In the genomic region with DNA sequence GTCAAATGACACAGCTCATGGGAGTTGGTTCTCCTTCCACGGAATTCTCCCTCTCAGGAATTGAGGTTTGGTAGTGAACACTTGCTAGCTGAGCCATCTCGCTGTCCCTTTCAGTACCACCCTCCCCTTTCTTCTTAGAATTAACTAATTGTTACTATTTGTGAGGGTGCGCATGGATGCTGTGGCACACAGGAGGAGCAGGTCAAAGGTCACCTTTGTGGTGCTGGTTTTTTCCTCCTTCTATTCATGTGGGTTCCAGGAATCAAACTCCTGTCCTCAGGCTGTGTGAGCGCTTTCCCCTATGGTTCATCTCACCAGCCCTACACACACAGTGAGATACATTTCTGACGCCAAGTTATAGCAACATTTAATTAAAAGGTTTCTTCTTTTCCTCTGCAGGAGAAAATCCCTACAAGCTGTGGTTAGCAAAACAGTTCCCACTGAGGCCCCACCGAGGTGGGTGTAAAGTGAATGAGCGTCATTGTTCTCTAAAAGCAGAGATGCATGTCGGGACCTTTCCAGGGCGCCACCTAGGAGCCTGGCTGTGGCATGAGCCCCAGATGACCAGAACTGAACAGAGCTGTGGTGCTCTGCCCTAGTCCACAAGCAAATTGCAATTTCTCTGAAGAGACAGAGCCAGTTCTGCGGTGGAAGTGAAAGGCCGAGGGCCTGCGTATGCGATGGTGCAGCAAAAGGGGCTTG, we compare ENCODE assay signal across 10 mouse cellular contexts. TPM values are rescaled to one million over a fixed set of nuclear protein-coding genes. Genes with fewer than 3 reads are reported as not detected.
DNase-seq lines count a peak whose midpoint lies in the region; ATAC-seq and TF ChIP-seq lines count a peak whose summit lies in the region.
"Had no signal": no experiment of that assay in that cellular context is flagged by ENCODE, and none has a peak within 500 bp of the region (broad histone marks: within the 10 kb centered on the region; RNA-seq: fewer than 3 reads in every experiment).

No protein-coding gene starts in this region.

- peaks cover 4 to 20% of the 10 kb centered on the region in 2 experiments; a peak in 3 of 4 replicates for H3K4me1 ChIP-seq in ES-E14 (ENCODE audit: control insufficient read depth in 2 of 2, insufficient read depth in 2 of 2, low read length in 2 of 2, poor library complexity in 1 of 2)
- peaks cover 27% of the 10 kb centered on the region for H3K4me1 ChIP-seq in forebrain, embryonic 13.5 days
- H3K4me1 ChIP-seq in liver, embryonic 11.5 days (replicated peaks; ENCODE audit: control insufficient read depth, insufficient read depth, low read length), result peaks cover 12% of the 10 kb centered on the region

- H3K27ac ChIP-seq in ES-E14 (ENCODE audit: insufficient read depth, low read depth, low read length, poor library complexity, severe bottlenecking), result no peak overlapping the region
- H3K27ac ChIP-seq in forebrain, embryonic 13.5 days, result peak overlapping the region; percentile 27; the same call in 1 of the 2 replicates
- no peak overlapping the region for H3K27ac ChIP-seq in liver, embryonic 11.5 days (ENCODE audit: low read depth, low read length)
- H3K27ac ChIP-seq: liver, embryonic 15.5 days had no signal

- peak overlapping the region; percentile 45 for H3K9ac ChIP-seq in ES-E14 (ENCODE audit: insufficient read depth, low read depth, low read length, poor library complexity, severe bottlenecking)
- 0 out of 2 replicates have a peak overlapping the region, but pooled peaks have one; percentile 46 for H3K9ac ChIP-seq in forebrain, embryonic 13.5 days
- H3K9ac ChIP-seq in liver, embryonic 11.5 days (ENCODE audit: low read depth, low read length), result no peak overlapping the region
- H3K9ac ChIP-seq: liver, embryonic 15.5 days had no signal

- H3K4me2 ChIP-seq in forebrain, embryonic 13.5 days, result no peak overlapping the region
- no peak overlapping the region for H3K4me2 ChIP-seq in liver, embryonic 11.5 days
- H3K4me2 ChIP-seq: liver, embryonic 15.5 days had no signal

- no peaks in the 10 kb centered on the region for H3K27me3 ChIP-seq in forebrain, embryonic 13.5 days
- no peaks in the 10 kb centered on the region for H3K27me3 ChIP-seq in liver, embryonic 11.5 days (replicated peaks; ENCODE audit: control insufficient read depth, insufficient read depth, low read length)
- H3K27me3 ChIP-seq: liver, embryonic 15.5 days had no signal

- no peaks in the 10 kb centered on the region for H3K36me3 ChIP-seq in ES-E14 (ENCODE audit: control insufficient read depth, insufficient read depth, low read length, poor library complexity, severe bottlenecking)
- H3K36me3 ChIP-seq in forebrain, embryonic 13.5 days (ENCODE audit: poor library complexity, severe bottlenecking), result no peaks in the 10 kb centered on the region
- no peaks in the 10 kb centered on the region for H3K36me3 ChIP-seq in liver, embryonic 11.5 days (ENCODE audit: control insufficient read depth, insufficient read depth, low read length)
- H3K36me3 ChIP-seq: liver, embryonic 15.5 days had no signal

- no peaks in the 10 kb centered on the region for H3K9me3 ChIP-seq in ES-E14 (ENCODE audit: control insufficient read depth, insufficient read depth, low read depth, low read length)
- no peaks in the 10 kb centered on the region for H3K9me3 ChIP-seq in forebrain, embryonic 13.5 days (replicated peaks)
- H3K9me3 ChIP-seq in liver, embryonic 11.5 days (ENCODE audit: control insufficient read depth, low read length), result no peaks in the 10 kb centered on the region
- H3K9me3 ChIP-seq: liver, embryonic 15.5 days had no signal

- WGBS in forebrain, embryonic 13.5 days, result 15% methylated on average over 13 of the region's 13 CpGs
- 62% methylated on average over 13 of the region's 13 CpGs for WGBS in liver, embryonic 11.5 days

- no peak for ATAC-seq in forebrain, embryonic 13.5 days
- ATAC-seq in liver, embryonic 11.5 days (replicated peaks; ENCODE audit: low FRiP score), result no peak

- in situ Hi-C loops in ES-E14 (cut with MboI; ENCODE audit: low sequenced_read_pairs in 2 of 2, unreplicated experiment in 2 of 2), result no loop called here

- no peak overlapping the region for H3K4me3 ChIP-seq in ES-E14 (ENCODE audit: insufficient read depth in 1 of 2, low read depth in 1 of 2, low read length in 2 of 2, poor library complexity in 1 of 2, severe bottlenecking in 1 of 2)
- H3K4me3 ChIP-seq in forebrain, embryonic 13.5 days, result no peak overlapping the region
- no peak overlapping the region for H3K4me3 ChIP-seq in liver, embryonic 11.5 days (ENCODE audit: low read depth, low read length)
- H3K4me3 ChIP-seq: erythroblast, embryonic 14.5 days; liver, embryonic 15.5 days had no signal

- intact Hi-C loops in left cerebral cortex, postnatal 25 days (cut with DNase I), result no loop called here

- DNase-seq in cerebellum, adult 9-11 months, result peak; percentile 32
- DNase-seq in cerebellum, adult 11-12 months, result no peak
- DNase-seq in ES-E14 (ENCODE audit: low read depth, low spot score), result no peak
- DNase-seq in mesoderm, embryonic 11.5 days (ENCODE audit: low read depth, low spot score), result peak; percentile 63
- no peak for DNase-seq in liver, embryonic 11.5 days (ENCODE audit: low spot score)
- no peak for DNase-seq in natural killer cell, adult 2 months (ENCODE audit: low spot score in 2 of 2)
- DNase-seq in left cerebral cortex, postnatal 25 days (ENCODE audit: low spot score in 2 of 2), result no peak

TF ChIP-seq in ES-E14, 5 proteins besides CTCF, POLR2A, EP300 and RAD21:
- no peak for TF ChIP-seq ZC3H11A (IDR thresholded peaks at IDR 0.05; ENCODE audit: borderline replicate concordance, low read depth, low read length)

RNA-seq across cellular contexts. Expression of a gene that starts 8.2 kb away (rescaled TPM):
- total RNA-seq in ES-E14 (2012; rRNA removed), result 36.7 and 43.6 TPM in 2 replicates
- 60.3 and 62.1 TPM in 2 replicates for polyA plus RNA-seq in forebrain, embryonic 13.5 days (2015; fragmentation: Nextera tagmentation; extraction: Ambion mirVana)
- 20.9 and 22.8 TPM in 2 replicates for polyA plus RNA-seq in liver, embryonic 11.5 days (2014; fragmentation: Nextera tagmentation; extraction: Ambion mirVana)
- 100 to 1,000 TPM; 174 to 208 TPM for total RNA-seq in left cerebral cortex, postnatal 25 days (2021)

Comparison
In these comparisons a context has a peak if more than half of its experiments do, and no peak if none do; other contexts are left out.
1. DNase-seq: peak in cerebellum, adult 9-11 months (single experiment) and mesoderm, embryonic 11.5 days (single experiment); none in cerebellum, adult 11-12 months (single experiment), ES-E14 (single experiment), liver, embryonic 11.5 days (single experiment), natural killer cell, adult 2 months (0 of 2) and left cerebral cortex, postnatal 25 days (0 of 2).